Mouse (Mus musculus): ENCODE data around the gene Fam117b. TPM values are rescaled to one million over a fixed set of nuclear protein-coding genes. Genes with fewer than 3 reads are reported as not detected.
A peak's percentile ranks its signal among the peaks of the same experiment; 100 is the strongest.

Fam117b gene
- polyA plus RNA-seq, 1 experiment from 2014 or later, result 2.5 TPM

DNA sequence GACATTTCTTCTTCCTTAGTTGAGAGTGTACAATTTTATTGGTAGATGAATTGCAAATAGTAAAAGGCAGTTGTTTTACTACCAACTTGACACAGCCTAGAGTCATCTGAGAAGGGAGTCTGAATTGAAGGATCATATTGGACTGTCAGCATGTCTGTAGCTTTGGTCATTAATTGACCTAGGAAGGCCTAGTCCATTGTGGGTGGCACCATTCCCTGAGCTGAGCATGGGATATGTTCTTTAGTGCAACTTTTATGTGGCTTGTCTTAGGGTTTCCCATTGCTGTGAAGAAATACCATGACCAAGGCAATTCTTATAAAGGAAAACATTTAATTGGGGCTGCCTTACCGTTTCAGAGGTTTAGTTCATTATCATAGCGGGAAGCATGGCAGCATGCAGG, 20.2 kb downstream of the Fam117b start:
- 80% methylated on average over 2 of the region's 2 CpGs for WGBS (ENCODE audit: insufficient replicate concordance)

DNA sequence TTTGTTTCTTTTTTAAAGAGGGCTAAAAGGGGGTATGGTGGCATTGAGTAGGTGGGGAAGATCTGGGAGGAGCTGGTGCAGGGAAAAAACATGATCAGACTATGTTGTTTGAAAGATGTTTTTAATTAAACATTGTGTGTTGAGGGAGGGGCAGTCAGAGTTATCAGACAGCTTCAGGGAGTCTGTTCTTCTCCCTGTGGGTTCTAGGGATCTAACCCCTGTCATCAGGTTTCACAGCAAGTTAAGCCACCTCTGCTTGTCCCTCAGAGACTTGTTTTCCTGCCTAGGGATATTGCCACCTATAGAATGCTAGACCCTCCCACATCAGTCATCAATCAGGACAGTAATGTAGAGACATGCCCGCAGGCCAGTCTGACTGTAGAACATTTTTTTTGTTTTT, 28.3 kb downstream of the Fam117b start:
- no peak for DNase-seq
- 69% methylated on average over 1 of the region's 1 CpGs for WGBS (ENCODE audit: insufficient replicate concordance)

More for the DNA sequence above, 20.2 kb downstream of the Fam117b start:
- H3K4me1 ChIP-seq (replicated peaks), result peaks cover 5% of the 10 kb centered on the region
- no peak overlapping the region for H3K27ac ChIP-seq
- no peaks in the 10 kb centered on the region for H3K27me3 ChIP-seq
- H3K9me3 ChIP-seq (replicated peaks), result no peaks in the 10 kb centered on the region
- no peak overlapping the region for H3K4me3 ChIP-seq (replicated peaks)
- H3K36me3 ChIP-seq, result no peaks in the 10 kb centered on the region
- ATAC-seq (ENCODE audit: low read depth) (no peak), DNase-seq (no peak)
- no peak overlapping the region for H3K4me2 ChIP-seq
- no peak overlapping the region for H3K9ac ChIP-seq

GRCm38 (mm10) chr1:59942057-59942790, 29.4 kb downstream of the Fam117b start:
- Histone ChIP-seq H3K27me3 (no peaks in the 10 kb centered on the region), H3K4me2 (no peak overlapping the region), H3K4me3 (replicated peaks) (no peak overlapping the region), H3K9me3 (replicated peaks) (no peaks in the 10 kb centered on the region), H3K9ac (no peak overlapping the region), H3K4me1 (replicated peaks) (peaks cover 50% of the 10 kb centered on the region), H3K27ac (no peak overlapping the region), H3K36me3 (no peaks in the 10 kb centered on the region)
- DNase-seq (no peak), ATAC-seq (ENCODE audit: low read depth) (no peak)
- 59% methylated on average over 6 of the region's 6 CpGs for WGBS (ENCODE audit: insufficient replicate concordance)

More for the DNA sequence above, 28.3 kb downstream of the Fam117b start:
- no peak overlapping the region for H3K4me2 ChIP-seq
- no peaks in the 10 kb centered on the region for H3K36me3 ChIP-seq
- no peak overlapping the region for H3K27ac ChIP-seq
- H3K9ac ChIP-seq, result no peak overlapping the region
- no peaks in the 10 kb centered on the region for H3K9me3 ChIP-seq (replicated peaks)
- peaks cover 55% of the 10 kb centered on the region for H3K4me1 ChIP-seq (replicated peaks)
- H3K4me3 ChIP-seq (replicated peaks), result no peak overlapping the region
- H3K27me3 ChIP-seq, result no peaks in the 10 kb centered on the region
- no peak for ATAC-seq (ENCODE audit: low read depth)

DNA sequence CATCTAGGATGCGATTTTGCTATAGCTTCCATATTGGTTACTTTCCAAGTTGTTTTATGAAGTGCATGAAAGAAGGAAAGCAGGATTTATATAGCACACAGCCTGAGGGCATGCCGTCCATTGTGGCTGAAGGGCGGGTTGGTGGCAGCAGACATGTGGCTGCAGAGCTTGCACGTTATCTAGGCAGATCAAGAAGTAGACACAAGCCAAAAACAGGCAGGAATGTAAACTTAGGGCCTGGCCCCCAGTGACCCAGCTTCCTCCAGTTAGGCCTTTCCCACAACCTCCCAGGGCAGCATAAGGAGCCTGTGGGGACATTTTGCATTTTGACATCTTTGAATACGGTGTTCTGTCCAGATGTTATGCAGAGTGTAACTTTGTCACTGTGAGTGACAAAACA, 31.0 kb downstream of the Fam117b start:
- no peak overlapping the region for H3K27ac ChIP-seq
- peaks cover 50% of the 10 kb centered on the region for H3K4me1 ChIP-seq (replicated peaks)
- no peaks in the 10 kb centered on the region for H3K9me3 ChIP-seq (replicated peaks)
- no peaks in the 10 kb centered on the region; the same call in 1 of the 2 replicates for H3K36me3 ChIP-seq
- 40% methylated on average over 5 of the region's 5 CpGs for WGBS (ENCODE audit: insufficient replicate concordance)
- ATAC-seq (ENCODE audit: low read depth) (no peak), DNase-seq (no peak)
- no peaks in the 10 kb centered on the region for H3K27me3 ChIP-seq
- H3K9ac ChIP-seq, result no peak overlapping the region
- no peak overlapping the region for H3K4me3 ChIP-seq (replicated peaks)
- H3K4me2 ChIP-seq, result no peak overlapping the region

DNA sequence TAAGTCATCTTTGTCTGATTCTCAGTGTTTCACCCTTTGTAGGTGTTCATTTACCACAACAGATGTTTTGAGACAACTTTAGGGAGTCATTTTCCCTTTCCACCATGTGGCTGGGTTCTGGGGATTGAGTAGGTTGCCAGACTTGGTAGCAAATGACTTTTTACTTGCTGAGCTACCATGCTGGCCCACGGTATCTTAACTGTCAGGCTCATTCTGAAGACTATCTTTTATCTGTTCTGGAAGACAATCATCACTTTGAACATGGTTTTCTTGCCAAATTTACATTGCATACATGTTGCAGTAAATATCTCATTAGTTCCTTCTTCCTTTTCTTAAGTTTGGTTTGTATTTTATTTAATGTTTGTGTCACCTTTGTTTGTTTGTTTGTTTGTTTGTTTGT, 33.2 kb downstream of the Fam117b start:
- 14% methylated on average over 1 of the region's 1 CpGs for WGBS (ENCODE audit: insufficient replicate concordance)
- Histone ChIP-seq H3K9me3 (replicated peaks) (no peaks in the 10 kb centered on the region), H3K4me3 (replicated peaks) (no peak overlapping the region), H3K4me2 (no peak overlapping the region), H3K9ac (no peak overlapping the region), H3K4me1 (replicated peaks) (peaks cover 35% of the 10 kb centered on the region), H3K27me3 (no peaks in the 10 kb centered on the region), H3K36me3 (peaks cover 3% of the 10 kb centered on the region; the same call in 1 of the 2 replicates), H3K27ac (no peak overlapping the region)
- no peak for DNase-seq
- ATAC-seq (ENCODE audit: low read depth), result no peak

DNA sequence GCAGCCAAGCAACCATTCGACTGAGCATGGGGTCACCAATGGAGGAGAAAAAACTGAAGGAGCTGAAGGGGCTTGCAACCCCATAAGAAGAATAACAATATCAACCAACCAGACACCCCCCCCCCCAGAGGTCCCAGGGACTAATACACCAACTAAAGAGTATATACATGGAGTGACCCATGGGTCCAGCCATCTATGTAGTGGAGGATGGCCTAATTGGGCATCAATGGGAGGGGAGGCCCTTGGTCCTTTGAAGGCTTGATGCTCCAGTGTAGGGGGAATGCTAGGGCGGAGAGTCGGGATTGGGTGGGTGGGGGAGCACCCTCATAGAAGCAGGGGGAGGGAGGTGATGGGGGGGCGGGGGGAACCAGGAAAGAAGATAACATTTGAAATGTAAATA, 34.7 kb downstream of the Fam117b start:
- 90% methylated on average over 4 of the region's 4 CpGs for WGBS (ENCODE audit: insufficient replicate concordance)
- H3K27me3 ChIP-seq, result no peaks in the 10 kb centered on the region
- peaks cover 22% of the 10 kb centered on the region for H3K4me1 ChIP-seq (replicated peaks)
- H3K36me3 ChIP-seq, result peaks cover 3% of the 10 kb centered on the region; the same call in 1 of the 2 replicates
- no peak overlapping the region for H3K4me2 ChIP-seq
- DNase-seq, result no peak
- no peaks in the 10 kb centered on the region for H3K9me3 ChIP-seq (replicated peaks)
- no peak overlapping the region for H3K9ac ChIP-seq
- ATAC-seq (ENCODE audit: low read depth), result no peak
- H3K4me3 ChIP-seq (replicated peaks), result no peak overlapping the region
- no peak overlapping the region for H3K27ac ChIP-seq

DNA sequence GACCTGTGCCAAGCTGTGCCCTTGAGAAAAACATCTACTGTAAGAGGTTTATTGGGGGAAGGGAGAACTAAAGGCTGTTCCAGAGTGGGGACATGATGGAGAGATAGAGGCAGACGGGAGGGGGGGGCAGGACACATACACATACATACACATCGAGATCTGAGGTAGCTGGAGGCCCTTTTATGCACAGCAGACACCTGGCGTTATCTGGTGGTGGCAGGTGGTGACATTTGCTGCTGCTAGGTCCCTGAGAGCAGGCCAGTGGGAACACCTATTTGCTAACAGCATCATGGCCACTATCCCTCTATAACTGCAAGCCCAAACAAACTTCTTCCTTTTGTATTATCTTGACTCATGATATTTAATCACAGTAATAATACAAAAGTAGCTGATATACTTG, 44.4 kb downstream of the Fam117b start:
- Histone ChIP-seq H3K4me2 (no peak overlapping the region), H3K9ac (no peak overlapping the region), H3K36me3 (no peaks in the 10 kb centered on the region), H3K4me3 (replicated peaks) (no peak overlapping the region), H3K9me3 (replicated peaks) (no peaks in the 10 kb centered on the region), H3K27ac (no peak overlapping the region), H3K4me1 (replicated peaks) (peaks cover 15% of the 10 kb centered on the region), H3K27me3 (no peaks in the 10 kb centered on the region)
- 45% methylated on average over 3 of the region's 3 CpGs for WGBS (ENCODE audit: insufficient replicate concordance)
- DNase-seq, result peak; percentile 9
- ATAC-seq (ENCODE audit: low read depth), result no peak; the same call in 1 of the 2 replicates

GRCm38 (mm10) chr1:59959941-59960340, 47.1 kb downstream of the Fam117b start:
- no peak overlapping the region for H3K9ac ChIP-seq
- H3K4me1 ChIP-seq (replicated peaks), result peaks cover 15% of the 10 kb centered on the region
- DNase-seq (no peak), ATAC-seq (ENCODE audit: low read depth) (peak; percentile 65)
- no peak overlapping the region for H3K27ac ChIP-seq
- no peaks in the 10 kb centered on the region for H3K27me3 ChIP-seq
- 19% methylated on average over 1 of the region's 1 CpGs for WGBS (ENCODE audit: insufficient replicate concordance)
- no peaks in the 10 kb centered on the region for H3K9me3 ChIP-seq (replicated peaks)
- H3K4me2 ChIP-seq, result no peak overlapping the region
- no peak overlapping the region for H3K4me3 ChIP-seq (replicated peaks)
- H3K36me3 ChIP-seq, result no peaks in the 10 kb centered on the region

DNA sequence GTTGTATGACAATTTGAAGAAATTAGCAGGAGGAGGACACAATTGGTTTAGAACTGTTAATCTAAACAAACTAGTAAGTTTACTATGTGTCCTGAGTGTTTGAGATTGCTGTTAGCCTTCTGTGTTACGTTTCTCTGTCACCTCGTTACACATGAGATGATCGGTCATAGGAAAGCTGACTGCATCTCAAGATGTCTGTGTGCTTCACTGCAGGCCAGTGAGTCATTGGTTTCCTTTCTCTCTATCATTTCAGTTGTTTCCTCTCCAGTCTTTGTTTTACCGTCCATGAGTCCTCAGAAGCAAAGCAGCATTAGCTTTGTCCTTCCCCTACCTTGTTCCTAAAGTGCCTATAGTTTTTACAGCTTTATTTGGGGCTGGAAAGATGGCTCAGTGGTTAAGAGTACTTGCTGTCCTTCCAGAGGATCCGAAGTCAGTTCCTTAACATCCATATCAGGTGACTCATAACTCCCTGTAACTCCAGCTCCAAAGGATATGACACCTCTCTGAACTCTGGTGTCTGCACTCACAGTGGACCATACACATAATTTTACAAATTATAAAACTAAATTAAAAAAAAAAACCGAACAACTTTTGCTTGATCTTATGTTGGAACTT, 53.5 kb downstream of the Fam117b start:
- H3K27me3 ChIP-seq, result no peaks in the 10 kb centered on the region
- H3K4me2 ChIP-seq, result no peak overlapping the region
- no peaks in the 10 kb centered on the region for H3K9me3 ChIP-seq (replicated peaks)
- no peak overlapping the region for H3K27ac ChIP-seq
- H3K9ac ChIP-seq, result no peak overlapping the region
- DNase-seq (no peak), ATAC-seq (ENCODE audit: low read depth) (no peak)
- H3K4me1 ChIP-seq (replicated peaks), result no peaks in the 10 kb centered on the region
- H3K36me3 ChIP-seq, result 0 out of 2 replicates have a peak, but pooled peaks cover 6% of the 10 kb centered on the region
- WGBS (ENCODE audit: insufficient replicate concordance), result 76% methylated on average over 6 of the region's 6 CpGs
- no peak overlapping the region for H3K4me3 ChIP-seq (replicated peaks)

DNA sequence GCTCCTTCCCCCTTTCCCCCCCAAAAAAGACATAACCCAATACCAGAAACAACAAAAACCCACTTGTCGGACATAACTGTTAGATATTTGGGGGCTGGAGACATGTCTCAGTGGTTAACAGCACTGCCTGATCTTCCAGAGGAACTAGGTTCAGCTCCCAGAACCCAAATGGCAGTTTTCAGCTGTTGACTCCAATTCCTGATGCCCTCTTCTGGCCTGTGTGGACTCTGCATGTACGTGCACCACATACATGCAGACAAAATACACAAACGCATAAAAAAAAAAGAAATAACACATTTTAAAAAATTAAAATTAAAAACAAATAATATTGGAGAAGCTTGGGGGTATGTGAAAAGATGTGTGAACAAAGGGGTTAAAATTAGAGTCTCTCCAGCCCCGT, 54.5 kb downstream of the Fam117b start:
- no peaks in the 10 kb centered on the region for H3K4me1 ChIP-seq (replicated peaks)
- ATAC-seq (ENCODE audit: low read depth), result no peak
- H3K9me3 ChIP-seq (replicated peaks), result no peaks in the 10 kb centered on the region
- H3K27ac ChIP-seq, result no peak overlapping the region
- peaks cover 11% of the 10 kb centered on the region; the same call in 1 of the 2 replicates for H3K36me3 ChIP-seq
- H3K27me3 ChIP-seq, result no peaks in the 10 kb centered on the region
- no peak overlapping the region for H3K9ac ChIP-seq
- 67% methylated on average over 4 of the region's 4 CpGs for WGBS (ENCODE audit: insufficient replicate concordance)
- no peak overlapping the region for H3K4me3 ChIP-seq (replicated peaks)
- DNase-seq, result no peak
- H3K4me2 ChIP-seq, result no peak overlapping the region

GRCm38 (mm10) chr1:59986626-59987025, 73.8 kb downstream of the Fam117b start:
- Histone ChIP-seq H3K4me2 (no peak overlapping the region), H3K27ac (no peak overlapping the region), H3K36me3 (peaks cover 8% of the 10 kb centered on the region), H3K4me1 (replicated peaks) (no peaks in the 10 kb centered on the region), H3K27me3 (no peaks in the 10 kb centered on the region), H3K4me3 (replicated peaks) (no peak overlapping the region), H3K9me3 (replicated peaks) (no peaks in the 10 kb centered on the region), H3K9ac (no peak overlapping the region)
- no peak for DNase-seq
- ATAC-seq (ENCODE audit: low read depth), result no peak

Data from liver, embryonic 13.5 days (tissue).